Mouse (Mus musculus): ENCODE results near the gene Olfr222. TPM values are rescaled to one million over a fixed set of nuclear protein-coding genes. Genes with fewer than 3 reads are reported as not detected.
"Not testable (repeated sequence)": the region's sequence is repeated elsewhere in the genome, so short reads cannot be mapped to it uniquely, and the experiment has no call there.

Gene Olfr222
- not detected in 2 replicates for polyA plus RNA-seq (2015; fragmentation: Nextera tagmentation; extraction: Ambion mirVana)

- not testable (repeated sequence) for DNase-seq (ENCODE audit: low spot score)
Measured at GRCm38 (mm10) chr11:59576135-59576534, at the start of gene Olfr222. Gene Olfr222 (minus strand): TSS chr11:59576235.

GRCm38 (mm10) chr11:59624017-59624630 is 48.1 kb upstream of the Olfr222 start:
- DNase-seq (ENCODE audit: low spot score): peak; percentile 84

- no peak for DNase-seq (ENCODE audit: low spot score)
Measured at GRCm38 (mm10) chr11:59622214-59622613, 46.2 kb upstream of the Olfr222 start.

- not testable (repeated sequence) for DNase-seq (ENCODE audit: low spot score)
Measured at GRCm38 (mm10) chr11:59616986-59617385, 41.0 kb upstream of the Olfr222 start.

- no peak for DNase-seq (ENCODE audit: low spot score)
Measured at GRCm38 (mm10) chr11:59614120-59614519, 38.1 kb upstream of the Olfr222 start.

- no peak for DNase-seq (ENCODE audit: low spot score)
Measured at GRCm38 (mm10) chr11:59611646-59612045, 35.6 kb upstream of the Olfr222 start.

- DNase-seq (ENCODE audit: low spot score): no peak
Measured at GRCm38 (mm10) chr11:59602287-59602686, 26.3 kb upstream of the Olfr222 start.

- peak; percentile 22 for DNase-seq (ENCODE audit: low spot score)
Measured at GRCm38 (mm10) chr11:59600872-59601271, 24.8 kb upstream of the Olfr222 start.

GRCm38 (mm10) chr11:59599211-59599610 is 23.2 kb upstream of the Olfr222 start:
- no peak for DNase-seq (ENCODE audit: low spot score)

- no peak for DNase-seq (ENCODE audit: low spot score)
Measured at GRCm38 (mm10) chr11:59596950-59597349, 20.9 kb upstream of the Olfr222 start.

- peak; percentile 25 for DNase-seq (ENCODE audit: low spot score)
Measured at GRCm38 (mm10) chr11:59596091-59596490, 20.1 kb upstream of the Olfr222 start.

GRCm38 (mm10) chr11:59593189-59593588 is 17.2 kb upstream of the Olfr222 start, which contains the start of gene Olfr223:
Gene Olfr223 (minus strand): TSS chr11:59593289.
- DNase-seq (ENCODE audit: low spot score): no peak

GRCm38 (mm10) chr11:59589496-59589895 is 13.5 kb upstream of the Olfr222 start:
- DNase-seq (ENCODE audit: low spot score): no peak

- peak; percentile 33 for DNase-seq (ENCODE audit: low spot score)
Measured at GRCm38 (mm10) chr11:59584539-59584938, 8.5 kb upstream of the Olfr222 start.

- no peak for DNase-seq (ENCODE audit: low spot score)
Measured at GRCm38 (mm10) chr11:59575726-59576125, 309 bp downstream of the Olfr222 start.

- peak; percentile 27 for DNase-seq (ENCODE audit: low spot score)
Measured at GRCm38 (mm10) chr11:59569306-59569705, 6.7 kb downstream of the Olfr222 start.

- DNase-seq (ENCODE audit: low spot score): no peak
Measured at GRCm38 (mm10) chr11:59562837-59563236, 13.2 kb downstream of the Olfr222 start.

- DNase-seq (ENCODE audit: low spot score): no peak
Measured at GRCm38 (mm10) chr11:59562336-59562735, 13.7 kb downstream of the Olfr222 start.

- DNase-seq (ENCODE audit: low spot score): no peak
Measured at GRCm38 (mm10) chr11:59560906-59561305, 15.1 kb downstream of the Olfr222 start.

- no peak for DNase-seq (ENCODE audit: low spot score)
Measured at GRCm38 (mm10) chr11:59554535-59554934, 21.5 kb downstream of the Olfr222 start.

- DNase-seq (ENCODE audit: low spot score): no peak
Measured at GRCm38 (mm10) chr11:59554127-59554526, 21.9 kb downstream of the Olfr222 start.

- no peak for DNase-seq (ENCODE audit: low spot score)
Measured at GRCm38 (mm10) chr11:59544005-59544404, 32.0 kb downstream of the Olfr222 start.

- DNase-seq (ENCODE audit: low spot score): no peak
Measured at GRCm38 (mm10) chr11:59543376-59543775, 32.7 kb downstream of the Olfr222 start.

All from thymus, postnatal 0 days (tissue).